Mouse (Mus musculus) limb, embryonic 12.5 days (tissue): Measurements from ENCODE around the gene 4931409K22Rik. TPM values are rescaled to one million over a fixed set of nuclear protein-coding genes. Genes with fewer than 3 reads are reported as not detected.

Experiments used
- ATAC-seq: fragments of 200-750 bp; cut with Nextera tagmentation; 2 replicates; pipeline ENCODE4 v1.8.0; 2017; ENCODE audit warnings: low read depth, moderate TSS enrichment; ENCODE audit not compliant: insufficient number of reproducible peaks, insufficient read depth, low FRiP score, low TSS enrichment
- H3K27ac ChIP-seq: fragments of 300-500 bp; sonication (generic); 2 replicates; pipeline ENCODE4 v1.5.1; 2016; ENCODE audit warnings: mild to moderate bottlenecking, moderate library complexity
- H3K27me3 ChIP-seq: fragments of 300-500 bp; sonication (generic); 2 replicates; pipeline ENCODE4 v1.6.1; 2016; ENCODE audit warnings: mild to moderate bottlenecking, moderate library complexity
- H3K36me3 ChIP-seq: fragments of 300-500 bp; sonication (generic); 2 replicates; pipeline ENCODE4 v1.6.1; 2016; ENCODE audit warnings: mild to moderate bottlenecking, moderate library complexity
- H3K4me1 ChIP-seq: fragments of 300-500 bp; sonication (generic); replicated peaks from 2 replicates; pipeline ENCODE4 v1.6.1; 2016
- H3K4me2 ChIP-seq: fragments of 300-500 bp; sonication (generic); 2 replicates; pipeline ENCODE4 v1.6.1; 2016; ENCODE audit warnings: mild to moderate bottlenecking, moderate library complexity
- H3K4me3 ChIP-seq: fragments of 300-500 bp; sonication (generic); replicated peaks from 2 replicates; pipeline ENCODE4 v1.5.1; 2016; ENCODE audit warnings: mild to moderate bottlenecking
- H3K9ac ChIP-seq: fragments of 300-500 bp; sonication (generic); replicated peaks from 2 replicates; pipeline ENCODE4 v1.6.1; 2016; ENCODE audit warnings: mild to moderate bottlenecking, moderate library complexity
- H3K9me3 ChIP-seq: fragments of 300-500 bp; sonication (generic); 2 replicates; pipeline ENCODE4 v1.6.1; 2016; ENCODE audit warnings: mild to moderate bottlenecking, moderate library complexity
- WGBS: fragments of 180-500 bp; shearing (Covaris S2); methylation state at CpG from one replicate; pipeline ENCODE4 v1.1.7; 2016; 5-methylcytosine and 5-hydroxymethylcytosine counted together
- polyA plus RNA-seq: library from polyadenylated mRNA; unstranded; fragments of >200 nt; fragmentation: Nextera tagmentation; extraction: Ambion mirVana; gene quantifications from 2 replicates; pipeline ENCODE4 v1.2.1, GENCODE M21; 2016

4931409K22Rik gene
- polyA plus RNA-seq, 1 experiment from 2014 or later, result 0.19 TPM

DNA sequence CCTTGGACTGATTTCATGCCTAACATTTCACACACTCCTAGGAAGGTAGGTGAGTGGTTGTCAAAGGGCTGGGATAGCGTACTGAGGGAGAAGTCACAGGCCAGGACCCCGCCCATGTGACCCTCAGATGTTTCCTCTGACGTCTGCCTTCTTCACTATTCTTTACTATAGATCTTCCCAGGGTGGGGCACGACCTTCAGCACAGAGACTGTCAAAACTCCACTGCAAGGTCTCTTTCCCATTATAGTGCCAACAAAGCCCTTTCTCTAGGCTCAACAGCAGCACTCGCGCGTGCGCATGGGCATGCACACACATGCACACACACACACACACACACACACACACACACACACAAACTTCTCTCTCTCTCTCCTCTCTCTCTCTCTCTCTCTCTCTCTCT, 32.8 kb downstream of the 4931409K22Rik start:
- Histone ChIP-seq H3K27me3 (peaks cover 94% of the 10 kb centered on the region), H3K36me3 (no peaks in the 10 kb centered on the region), H3K4me3 (no peak overlapping the region), H3K27ac (no peak overlapping the region), H3K9ac (no peak overlapping the region), H3K4me1 (peaks cover 19% of the 10 kb centered on the region), H3K9me3 (no peaks in the 10 kb centered on the region), H3K4me2 (no peak overlapping the region)
- 48% methylated on average over 8 of the region's 8 CpGs for WGBS
- no peak for ATAC-seq

- Histone ChIP-seq H3K9me3 (no peaks in the 10 kb centered on the region), H3K36me3 (no peaks in the 10 kb centered on the region), H3K9ac (no peak overlapping the region), H3K27me3 (peaks cover 92% of the 10 kb centered on the region), H3K27ac (no peak overlapping the region), H3K4me1 (peaks cover 14% of the 10 kb centered on the region), H3K4me3 (no peak overlapping the region), H3K4me2 (no peak overlapping the region)
- WGBS, result 59% methylated on average over 8 of the region's 8 CpGs
- no peak for ATAC-seq
Observed at GRCm38 (mm10) chr5:24521366-24521765, 35.2 kb downstream of the 4931409K22Rik start.

- peaks cover 4% of the 10 kb centered on the region for H3K4me1 ChIP-seq
- no peak overlapping the region for H3K4me2 ChIP-seq
- H3K27me3 ChIP-seq, result peaks cover 26% of the 10 kb centered on the region
- H3K27ac ChIP-seq, result no peak overlapping the region
- H3K36me3 ChIP-seq, result no peaks in the 10 kb centered on the region
- no peak overlapping the region for H3K9ac ChIP-seq
- no peaks in the 10 kb centered on the region for H3K9me3 ChIP-seq
- WGBS, result 53% methylated on average over 8 of the region's 8 CpGs
- no peak for ATAC-seq
- no peak overlapping the region for H3K4me3 ChIP-seq
Observed at GRCm38 (mm10) chr5:24512271-24512670, 44.3 kb downstream of the 4931409K22Rik start.

GRCm38 (mm10) chr5:24510635-24511034, 46.0 kb downstream of the 4931409K22Rik start:
- H3K4me1 ChIP-seq, result peaks cover 4% of the 10 kb centered on the region
- no peak for ATAC-seq
- H3K9ac ChIP-seq, result no peak overlapping the region
- no peak overlapping the region for H3K4me3 ChIP-seq
- WGBS, result 53% methylated on average over 11 of the region's 11 CpGs
- H3K36me3 ChIP-seq, result no peaks in the 10 kb centered on the region
- H3K27ac ChIP-seq, result no peak overlapping the region
- H3K9me3 ChIP-seq, result no peaks in the 10 kb centered on the region
- H3K27me3 ChIP-seq, result peaks cover 26% of the 10 kb centered on the region
- no peak overlapping the region for H3K4me2 ChIP-seq

GRCm38 (mm10) chr5:24508406-24508805, 48.2 kb downstream of the 4931409K22Rik start:
- H3K36me3 ChIP-seq, result no peaks in the 10 kb centered on the region
- no peak overlapping the region for H3K4me2 ChIP-seq
- ATAC-seq, result no peak
- H3K4me1 ChIP-seq, result peaks cover 9% of the 10 kb centered on the region; the same call in 1 of the 2 replicates
- WGBS, result 89% methylated on average over 7 of the region's 7 CpGs
- H3K4me3 ChIP-seq, result no peak overlapping the region
- no peaks in the 10 kb centered on the region for H3K9me3 ChIP-seq
- H3K9ac ChIP-seq, result no peak overlapping the region
- H3K27ac ChIP-seq, result no peak overlapping the region
- H3K27me3 ChIP-seq, result peaks cover 41% of the 10 kb centered on the region

DNA sequence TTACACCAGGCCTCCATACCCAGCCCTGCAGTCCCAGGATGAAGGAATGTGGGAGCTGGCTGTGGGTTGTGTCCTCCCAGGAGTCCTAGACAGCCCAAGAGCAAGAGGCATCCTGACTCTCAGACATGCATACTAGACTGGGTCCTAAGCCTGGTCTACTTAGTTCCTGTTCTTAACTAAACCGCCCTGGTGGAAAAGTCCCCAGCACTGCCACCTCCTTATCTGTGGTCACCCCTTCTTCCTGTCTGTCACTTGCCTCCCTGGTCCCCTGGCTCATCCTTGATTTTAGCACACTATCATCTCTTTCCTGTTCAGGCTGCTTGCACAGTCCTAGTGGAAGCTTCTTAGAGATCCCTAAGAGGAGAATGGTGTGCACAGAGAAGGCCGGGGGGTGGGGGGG, 51.1 kb downstream of the 4931409K22Rik start:
- Histone ChIP-seq H3K9me3 (no peaks in the 10 kb centered on the region), H3K4me1 (peaks cover 9% of the 10 kb centered on the region; the same call in 1 of the 2 replicates), H3K4me2 (no peak overlapping the region), H3K36me3 (peaks cover 25% of the 10 kb centered on the region), H3K4me3 (no peak overlapping the region), H3K9ac (no peak overlapping the region), H3K27ac (no peak overlapping the region), H3K27me3 (peaks cover 49% of the 10 kb centered on the region)
- WGBS, result 54% methylated on average over 2 of the region's 2 CpGs
- no peak for ATAC-seq

DNA sequence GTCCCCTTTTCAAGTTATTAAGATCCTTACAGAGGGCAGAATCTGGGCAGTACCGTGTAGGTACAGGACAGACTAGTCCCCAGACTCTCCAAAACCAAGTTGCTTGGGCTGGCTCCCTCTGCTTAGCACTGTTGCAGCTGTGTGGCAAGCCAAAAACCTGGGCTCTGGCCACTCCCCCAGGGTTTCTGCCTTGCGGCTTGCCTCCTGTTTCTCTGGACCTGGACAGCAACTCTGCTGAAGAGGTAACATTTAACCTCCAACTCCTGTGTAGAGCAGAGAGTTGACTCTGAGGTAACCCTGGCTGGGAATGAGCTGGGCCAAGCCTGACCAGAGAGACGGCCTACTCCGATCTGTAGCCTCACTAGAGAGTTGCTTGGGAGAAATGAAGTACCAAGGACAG, 53.8 kb downstream of the 4931409K22Rik start:
- H3K27me3 ChIP-seq, result peaks cover 46% of the 10 kb centered on the region
- H3K4me1 ChIP-seq, result peaks cover 9% of the 10 kb centered on the region; the same call in 1 of the 2 replicates
- H3K4me3 ChIP-seq, result no peak overlapping the region
- 63% methylated on average over 4 of the region's 4 CpGs for WGBS
- H3K4me2 ChIP-seq, result no peak overlapping the region
- H3K9ac ChIP-seq, result no peak overlapping the region
- H3K9me3 ChIP-seq, result no peaks in the 10 kb centered on the region
- ATAC-seq, result no peak
- peaks cover 53% of the 10 kb centered on the region for H3K36me3 ChIP-seq
- H3K27ac ChIP-seq, result no peak overlapping the region

GRCm38 (mm10) chr5:24500851-24501250, 55.8 kb downstream of the 4931409K22Rik start:
- Histone ChIP-seq H3K4me3 (no peak overlapping the region), H3K4me2 (no peak overlapping the region), H3K9me3 (no peaks in the 10 kb centered on the region), H3K9ac (no peak overlapping the region), H3K27me3 (peaks cover 40% of the 10 kb centered on the region), H3K27ac (no peak overlapping the region), H3K4me1 (peaks cover 9% of the 10 kb centered on the region; the same call in 1 of the 2 replicates), H3K36me3 (peaks cover 72% of the 10 kb centered on the region)
- no peak for ATAC-seq
- WGBS, result 91% methylated on average over 11 of the region's 11 CpGs

GRCm38 (mm10) chr5:24499113-24499512, 57.5 kb downstream of the 4931409K22Rik start:
- peaks cover 89% of the 10 kb centered on the region for H3K36me3 ChIP-seq
- WGBS, result 81% methylated on average over 10 of the region's 10 CpGs
- 0 out of 2 replicates have a peak, but pooled peaks cover under 1% of the 10 kb centered on the region for H3K4me1 ChIP-seq

DNA sequence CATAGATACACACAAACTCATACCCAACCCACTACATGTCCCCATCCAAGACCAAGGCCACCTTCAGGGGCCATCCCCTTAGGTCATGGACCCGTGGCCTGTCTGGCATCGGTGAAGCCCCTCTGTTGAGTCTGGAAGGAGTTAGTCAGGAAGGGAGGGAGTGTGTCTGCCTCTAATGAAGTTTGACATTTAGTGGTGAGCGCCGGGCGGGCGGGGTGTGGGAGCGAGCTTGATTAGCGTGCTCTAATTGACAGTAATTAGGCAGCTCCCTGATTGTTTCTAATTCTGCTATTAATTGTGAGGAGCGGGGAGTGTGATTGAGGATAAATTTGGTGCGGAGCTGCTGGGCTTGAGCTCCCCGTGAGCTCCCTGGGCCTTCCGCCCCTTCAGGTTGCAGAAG, 59.1 kb downstream of the 4931409K22Rik start:
- Histone ChIP-seq H3K4me3 (no peak overlapping the region), H3K36me3 (peaks cover 100% of the 10 kb centered on the region), H3K27ac (no peak overlapping the region), H3K9me3 (no peaks in the 10 kb centered on the region), H3K4me1 (no peaks in the 10 kb centered on the region), H3K4me2 (no peak overlapping the region), H3K9ac (no peak overlapping the region), H3K27me3 (peaks cover 7% of the 10 kb centered on the region; the same call in 1 of the 2 replicates)
- 73% methylated on average over 12 of the region's 12 CpGs for WGBS
- no peak for ATAC-seq

More at GRCm38 (mm10) chr5:24499113-24499512, 57.5 kb downstream of the 4931409K22Rik start:
- no peak for ATAC-seq
- H3K4me2 ChIP-seq, result no peak overlapping the region
- H3K9me3 ChIP-seq, result no peaks in the 10 kb centered on the region
- no peak overlapping the region for H3K4me3 ChIP-seq
- H3K27ac ChIP-seq, result no peak overlapping the region
- H3K9ac ChIP-seq, result no peak overlapping the region
- peaks cover 22% of the 10 kb centered on the region for H3K27me3 ChIP-seq

DNA sequence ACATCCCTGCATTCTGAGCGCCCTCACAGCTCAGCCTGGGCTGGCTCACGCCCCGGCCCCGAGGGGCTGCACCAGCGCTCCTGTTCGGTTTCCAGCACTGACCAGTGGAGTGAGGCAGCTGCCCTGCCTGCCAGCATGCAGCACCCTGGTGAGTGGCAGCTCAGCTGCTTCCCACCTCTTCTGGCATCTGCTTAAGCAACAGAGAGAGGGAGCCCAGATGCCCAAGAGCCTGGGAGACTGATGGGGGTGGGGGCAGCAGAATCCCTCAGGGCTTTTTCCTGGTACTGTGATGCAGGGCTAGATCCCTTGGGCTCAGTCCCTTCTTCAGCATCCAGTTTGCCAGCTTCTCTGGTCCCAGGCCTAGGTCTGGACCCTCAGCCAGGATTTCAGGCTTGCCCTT, 59.9 kb downstream of the 4931409K22Rik start:
- H3K4me2 ChIP-seq, result no peak overlapping the region
- no peaks in the 10 kb centered on the region for H3K9me3 ChIP-seq
- H3K27me3 ChIP-seq, result no peaks in the 10 kb centered on the region
- H3K36me3 ChIP-seq, result peaks cover 100% of the 10 kb centered on the region
- no peak overlapping the region for H3K27ac ChIP-seq
- 0 out of 2 replicates have a peak overlapping the region, but pooled peaks have one; percentile 9 for H3K9ac ChIP-seq
- WGBS, result 69% methylated on average over 6 of the region's 6 CpGs
- no peaks in the 10 kb centered on the region for H3K4me1 ChIP-seq
- H3K4me3 ChIP-seq, result no peak overlapping the region
- no peak for ATAC-seq

- Histone ChIP-seq H3K27me3 (no peaks in the 10 kb centered on the region), H3K36me3 (peaks cover 100% of the 10 kb centered on the region), H3K9ac (no peak overlapping the region), H3K4me3 (no peak overlapping the region), H3K4me1 (peaks cover 9% of the 10 kb centered on the region), H3K4me2 (no peak overlapping the region), H3K9me3 (no peaks in the 10 kb centered on the region), H3K27ac (no peak overlapping the region)
- 91% methylated on average over 15 of the region's 15 CpGs for WGBS
- no peak for ATAC-seq
Observed at GRCm38 (mm10) chr5:24495019-24495418, 61.6 kb downstream of the 4931409K22Rik start.
